Mouse (Mus musculus): ENCODE measurements at regions not wholly inside any gene's neighbourhood (a gene's known extent, or its start where the extent isn't known, plus 50 kb on each side); places are given as distances from the start of the nearest gene placed in this dataset.

- H3K9ac ChIP-seq (ENCODE audit: low read depth, low read length): no peak overlapping the region
- no peak for ATAC-seq (ENCODE audit: low read depth)
Measured at GRCm38 (mm10) chr7:136559536-136559935, 334.9 kb upstream of the Mgmt start.

GRCm38 (mm10) chr7:136570911-136571310 lies 323.5 kb upstream of the Mgmt start:
- Histone ChIP-seq H3K36me3 (ENCODE audit: control insufficient read depth, insufficient read depth) (no peaks in the 10 kb centered on the region), H3K9ac (ENCODE audit: low read depth, low read length) (no peak overlapping the region), H3K27ac (ENCODE audit: low read length) (no peak overlapping the region), H3K4me1 (ENCODE audit: control insufficient read depth, low read depth, low read length) (no peaks in the 10 kb centered on the region), H3K4me3 (ENCODE audit: low read depth, low read length) (no peak overlapping the region), H3K4me2 (ENCODE audit: low read depth, low read length) (no peak overlapping the region), H3K27me3 (ENCODE audit: control insufficient read depth, insufficient read depth, low read depth, low read length) (no peaks in the 10 kb centered on the region), H3K9me3 (replicated peaks; ENCODE audit: control insufficient read depth, low read length) (no peaks in the 10 kb centered on the region)
- ATAC-seq (ENCODE audit: low read depth): no peak
- 62% methylated on average over 7 of the region's 7 CpGs for WGBS (ENCODE audit: insufficient replicate concordance)

More at GRCm38 (mm10) chr7:136559536-136559935, 334.9 kb upstream of the Mgmt start:
- Histone ChIP-seq H3K4me3 (ENCODE audit: low read depth, low read length) (no peak overlapping the region), H3K36me3 (ENCODE audit: control insufficient read depth, insufficient read depth) (no peaks in the 10 kb centered on the region), H3K4me2 (ENCODE audit: low read depth, low read length) (no peak overlapping the region), H3K27ac (ENCODE audit: low read length) (no peak overlapping the region), H3K4me1 (ENCODE audit: control insufficient read depth, low read depth, low read length) (no peaks in the 10 kb centered on the region), H3K9me3 (replicated peaks; ENCODE audit: control insufficient read depth, low read length) (no peaks in the 10 kb centered on the region), H3K27me3 (ENCODE audit: control insufficient read depth, insufficient read depth, low read depth, low read length) (no peaks in the 10 kb centered on the region)
- 64% methylated on average over 6 of the region's 6 CpGs for WGBS (ENCODE audit: insufficient replicate concordance)

- Histone ChIP-seq H3K4me2 (ENCODE audit: low read depth, low read length) (no peak overlapping the region), H3K9me3 (replicated peaks; ENCODE audit: control insufficient read depth, low read length) (no peaks in the 10 kb centered on the region), H3K4me3 (ENCODE audit: low read depth, low read length) (no peak overlapping the region), H3K36me3 (ENCODE audit: control insufficient read depth, insufficient read depth) (no peaks in the 10 kb centered on the region), H3K9ac (ENCODE audit: low read depth, low read length) (no peak overlapping the region), H3K4me1 (ENCODE audit: control insufficient read depth, low read depth, low read length) (no peaks in the 10 kb centered on the region), H3K27ac (ENCODE audit: low read length) (no peak overlapping the region), H3K27me3 (ENCODE audit: control insufficient read depth, insufficient read depth, low read depth, low read length) (no peaks in the 10 kb centered on the region; the same call in 1 of the 2 replicates)
- WGBS (ENCODE audit: insufficient replicate concordance): 17% methylated on average over 12 of the region's 12 CpGs
- no peak for ATAC-seq (ENCODE audit: low read depth)
Measured at GRCm38 (mm10) chr7:136581896-136582295, 312.5 kb upstream of the Mgmt start.

GRCm38 (mm10) chr7:136584361-136584760 lies 310.1 kb upstream of the Mgmt start:
- no peaks in the 10 kb centered on the region for H3K4me1 ChIP-seq (ENCODE audit: control insufficient read depth, low read depth, low read length)
- H3K9me3 ChIP-seq (replicated peaks; ENCODE audit: control insufficient read depth, low read length): no peaks in the 10 kb centered on the region
- no peak overlapping the region for H3K4me2 ChIP-seq (ENCODE audit: low read depth, low read length)
- no peaks in the 10 kb centered on the region for H3K36me3 ChIP-seq (ENCODE audit: control insufficient read depth, insufficient read depth)
- WGBS (ENCODE audit: insufficient replicate concordance): 64% methylated on average over 17 of the region's 17 CpGs
- ATAC-seq (ENCODE audit: low read depth): no peak
- H3K27ac ChIP-seq (ENCODE audit: low read length): no peak overlapping the region
- no peaks in the 10 kb centered on the region; the same call in 1 of the 2 replicates for H3K27me3 ChIP-seq (ENCODE audit: control insufficient read depth, insufficient read depth, low read depth, low read length)
- H3K9ac ChIP-seq (ENCODE audit: low read depth, low read length): no peak overlapping the region
- H3K4me3 ChIP-seq (ENCODE audit: low read depth, low read length): no peak overlapping the region

- H3K4me3 ChIP-seq (ENCODE audit: low read depth, low read length): no peak overlapping the region
- no peak overlapping the region for H3K9ac ChIP-seq (ENCODE audit: low read depth, low read length)
- H3K27me3 ChIP-seq (ENCODE audit: control insufficient read depth, insufficient read depth, low read depth, low read length): no peaks in the 10 kb centered on the region; the same call in 1 of the 2 replicates
- H3K4me2 ChIP-seq (ENCODE audit: low read depth, low read length): no peak overlapping the region
- no peak overlapping the region for H3K27ac ChIP-seq (ENCODE audit: low read length)
- no peaks in the 10 kb centered on the region for H3K4me1 ChIP-seq (ENCODE audit: control insufficient read depth, low read depth, low read length)
- WGBS (ENCODE audit: insufficient replicate concordance): 67% methylated on average over 6 of the region's 6 CpGs
- no peaks in the 10 kb centered on the region for H3K36me3 ChIP-seq (ENCODE audit: control insufficient read depth, insufficient read depth)
- no peaks in the 10 kb centered on the region for H3K9me3 ChIP-seq (replicated peaks; ENCODE audit: control insufficient read depth, low read length)
- ATAC-seq (ENCODE audit: low read depth): no peak
Measured at GRCm38 (mm10) chr7:136588491-136588890, 305.9 kb upstream of the Mgmt start.

GRCm38 (mm10) chr7:136590947-136591346 lies 303.5 kb upstream of the Mgmt start:
- Histone ChIP-seq H3K27ac (ENCODE audit: low read length) (no peak overlapping the region), H3K4me2 (ENCODE audit: low read depth, low read length) (no peak overlapping the region), H3K4me1 (ENCODE audit: control insufficient read depth, low read depth, low read length) (no peaks in the 10 kb centered on the region), H3K4me3 (ENCODE audit: low read depth, low read length) (no peak overlapping the region), H3K9ac (ENCODE audit: low read depth, low read length) (no peak overlapping the region), H3K27me3 (ENCODE audit: control insufficient read depth, insufficient read depth, low read depth, low read length) (no peaks in the 10 kb centered on the region), H3K36me3 (ENCODE audit: control insufficient read depth, insufficient read depth) (no peaks in the 10 kb centered on the region), H3K9me3 (replicated peaks; ENCODE audit: control insufficient read depth, low read length) (no peaks in the 10 kb centered on the region)
- no peak for ATAC-seq (ENCODE audit: low read depth)

- no peak for ATAC-seq (ENCODE audit: low read depth)
- Histone ChIP-seq H3K4me3 (ENCODE audit: low read depth, low read length) (no peak overlapping the region), H3K9me3 (replicated peaks; ENCODE audit: control insufficient read depth, low read length) (no peaks in the 10 kb centered on the region), H3K4me2 (ENCODE audit: low read depth, low read length) (no peak overlapping the region), H3K27ac (ENCODE audit: low read length) (no peak overlapping the region), H3K9ac (ENCODE audit: low read depth, low read length) (no peak overlapping the region), H3K36me3 (ENCODE audit: control insufficient read depth, insufficient read depth) (no peaks in the 10 kb centered on the region), H3K27me3 (ENCODE audit: control insufficient read depth, insufficient read depth, low read depth, low read length) (no peaks in the 10 kb centered on the region), H3K4me1 (ENCODE audit: control insufficient read depth, low read depth, low read length) (no peaks in the 10 kb centered on the region)
- 61% methylated on average over 7 of the region's 7 CpGs for WGBS (ENCODE audit: insufficient replicate concordance)
Measured at GRCm38 (mm10) chr7:136607278-136608120, 286.9 kb upstream of the Mgmt start.

- Histone ChIP-seq H3K4me2 (ENCODE audit: low read depth, low read length) (no peak overlapping the region), H3K4me3 (ENCODE audit: low read depth, low read length) (no peak overlapping the region), H3K27me3 (ENCODE audit: control insufficient read depth, insufficient read depth, low read depth, low read length) (no peaks in the 10 kb centered on the region), H3K36me3 (ENCODE audit: control insufficient read depth, insufficient read depth) (no peaks in the 10 kb centered on the region), H3K9me3 (replicated peaks; ENCODE audit: control insufficient read depth, low read length) (no peaks in the 10 kb centered on the region), H3K4me1 (ENCODE audit: control insufficient read depth, low read depth, low read length) (no peaks in the 10 kb centered on the region), H3K9ac (ENCODE audit: low read depth, low read length) (no peak overlapping the region), H3K27ac (ENCODE audit: low read length) (no peak overlapping the region)
- ATAC-seq (ENCODE audit: low read depth): no peak
- WGBS (ENCODE audit: insufficient replicate concordance): 59% methylated on average over 4 of the region's 4 CpGs
Measured at GRCm38 (mm10) chr7:136613496-136613895, 280.9 kb upstream of the Mgmt start.

- no peaks in the 10 kb centered on the region for H3K4me1 ChIP-seq (ENCODE audit: control insufficient read depth, low read depth, low read length)
- H3K4me2 ChIP-seq (ENCODE audit: low read depth, low read length): no peak overlapping the region
- H3K27ac ChIP-seq (ENCODE audit: low read length): no peak overlapping the region
- H3K9ac ChIP-seq (ENCODE audit: low read depth, low read length): no peak overlapping the region
- H3K27me3 ChIP-seq (ENCODE audit: control insufficient read depth, insufficient read depth, low read depth, low read length): no peaks in the 10 kb centered on the region
- no peaks in the 10 kb centered on the region for H3K9me3 ChIP-seq (replicated peaks; ENCODE audit: control insufficient read depth, low read length)
- ATAC-seq (ENCODE audit: low read depth): no peak
- no peaks in the 10 kb centered on the region for H3K36me3 ChIP-seq (ENCODE audit: control insufficient read depth, insufficient read depth)
- no peak overlapping the region for H3K4me3 ChIP-seq (ENCODE audit: low read depth, low read length)
- 61% methylated on average over 4 of the region's 4 CpGs for WGBS (ENCODE audit: insufficient replicate concordance)
Measured at GRCm38 (mm10) chr7:136624496-136624895, 269.9 kb upstream of the Mgmt start.

All from liver, embryonic 16.5 days (tissue).